Mouse (Mus musculus): ENCODE measurements around the gene 1810043G02Rik. TPM values are rescaled to one million over a fixed set of nuclear protein-coding genes. Genes with fewer than 3 reads are reported as not detected.
"Not testable (repeated sequence)": the region's sequence is repeated elsewhere in the genome, so short reads cannot be mapped to it uniquely, and the experiment has no call there.

Gene 1810043G02Rik
- polyA plus RNA-seq, 1 experiment = 14.6 TPM

DNA sequence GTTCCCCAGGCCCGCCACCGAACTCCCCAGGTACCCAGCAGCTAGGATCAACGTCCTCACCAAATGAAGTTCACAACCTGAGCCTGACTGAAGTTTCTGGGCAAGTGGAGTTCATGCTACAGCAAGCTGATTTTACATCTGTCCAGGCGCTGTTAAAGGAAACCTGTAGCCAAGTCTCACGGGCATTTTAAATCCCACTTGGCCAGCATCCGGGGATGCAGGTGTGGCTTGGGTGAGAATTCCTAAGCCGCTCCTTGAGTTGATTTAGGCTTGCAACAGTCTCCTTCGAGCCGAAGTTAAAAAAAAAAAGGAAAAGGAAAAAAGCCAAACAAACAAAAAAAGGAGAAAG is 31.6 kb downstream of the 1810043G02Rik start, which contains the start of gene Pfkl:
TSS of gene Pfkl (minus strand) at position 139 of the 349 bp plus-strand sequence.
- Histone ChIP-seq H3K4me3 (ENCODE audit: insufficient read depth, poor library complexity, severe bottlenecking) (peak within 1 kb of the TSS; percentile 91), H3K79me2 (ENCODE audit: control insufficient read depth, insufficient read depth) (peaks cover 37% of the 10 kb centered on the region), H3ac (ENCODE audit: control insufficient read depth, insufficient read length, low read depth) (peak within 1 kb of the TSS; percentile 89), H3K79me3 (ENCODE audit: low read depth) (peaks cover 8% of the 10 kb centered on the region), H3K27me3 (ENCODE audit: control insufficient read depth, insufficient read depth, insufficient read length) (no peaks in the 10 kb centered on the region), H3K36me3 (ENCODE audit: control insufficient read depth, insufficient read depth) (no peaks in the 10 kb centered on the region)
- TF ChIP-seq MYOG (IDR thresholded peaks at IDR 0.05; ENCODE audit: control insufficient read depth, extremely low read depth, insufficient read length) (no peak), CEBPB (IDR thresholded peaks at IDR 0.05; ENCODE audit: low read depth) (no peak), FOSL1 (IDR thresholded peaks at IDR 0.05; ENCODE audit: insufficient read depth, low read length, poor library complexity, severe bottlenecking) (no peak), USF1 (IDR thresholded peaks at IDR 0.05; ENCODE audit: low read depth) (no peak), MAX (IDR thresholded peaks at IDR 0.05) (no peak), CTCF (IDR thresholded peaks at IDR 0.05; ENCODE audit: control insufficient read depth, insufficient read depth, insufficient read length) (no peak), MYOD1 (IDR thresholded peaks at IDR 0.05; ENCODE audit: control insufficient read depth, insufficient read length, low read depth) (no peak)

DNA sequence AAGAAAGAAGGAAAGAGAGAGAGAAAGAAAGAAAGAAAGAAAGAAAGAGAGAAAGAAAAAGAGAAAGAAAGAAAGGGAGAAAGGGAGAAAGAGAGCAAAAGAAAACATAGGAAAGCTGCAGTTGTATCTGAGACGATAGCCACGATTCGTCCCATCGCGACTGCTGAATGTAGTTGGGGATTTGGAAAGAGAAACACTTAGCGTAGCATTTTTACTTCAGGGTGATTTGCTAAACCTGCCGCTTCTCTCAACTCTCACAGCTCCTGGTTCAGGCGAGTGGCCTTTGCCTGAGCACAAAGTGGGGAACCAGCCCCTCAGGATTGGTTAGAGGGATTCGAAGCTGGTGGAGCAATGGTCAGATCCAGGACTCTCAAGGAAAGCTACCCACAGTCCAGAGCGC is 32.0 kb downstream of the 1810043G02Rik start:
- peak overlapping the region; percentile 14 for H3K4me3 ChIP-seq (ENCODE audit: insufficient read depth, poor library complexity, severe bottlenecking)
- peaks cover 8% of the 10 kb centered on the region for H3K79me3 ChIP-seq (ENCODE audit: low read depth)
- H3K79me2 ChIP-seq (ENCODE audit: control insufficient read depth, insufficient read depth) = peaks cover 37% of the 10 kb centered on the region
- H3K36me3 ChIP-seq (ENCODE audit: control insufficient read depth, insufficient read depth) = no peaks in the 10 kb centered on the region
- no peaks in the 10 kb centered on the region for H3K27me3 ChIP-seq (ENCODE audit: control insufficient read depth, insufficient read depth, insufficient read length)
- H3ac ChIP-seq (ENCODE audit: control insufficient read depth, insufficient read length, low read depth) = peak overlapping the region; percentile 35
- TF ChIP-seq CTCF (IDR thresholded peaks at IDR 0.05; ENCODE audit: control insufficient read depth, insufficient read depth, insufficient read length) = no peak
- no peak for TF ChIP-seq MAX (IDR thresholded peaks at IDR 0.05)
- no peak for TF ChIP-seq CEBPB (IDR thresholded peaks at IDR 0.05; ENCODE audit: low read depth)
- no peak for TF ChIP-seq MYOG (IDR thresholded peaks at IDR 0.05; ENCODE audit: control insufficient read depth, extremely low read depth, insufficient read length)
- no peak for TF ChIP-seq FOSL1 (IDR thresholded peaks at IDR 0.05; ENCODE audit: insufficient read depth, low read length, poor library complexity, severe bottlenecking)
- TF ChIP-seq MYOD1 (IDR thresholded peaks at IDR 0.05; ENCODE audit: control insufficient read depth, insufficient read length, low read depth) = no peak
- TF ChIP-seq USF1 (IDR thresholded peaks at IDR 0.05; ENCODE audit: low read depth) = no peak

DNA sequence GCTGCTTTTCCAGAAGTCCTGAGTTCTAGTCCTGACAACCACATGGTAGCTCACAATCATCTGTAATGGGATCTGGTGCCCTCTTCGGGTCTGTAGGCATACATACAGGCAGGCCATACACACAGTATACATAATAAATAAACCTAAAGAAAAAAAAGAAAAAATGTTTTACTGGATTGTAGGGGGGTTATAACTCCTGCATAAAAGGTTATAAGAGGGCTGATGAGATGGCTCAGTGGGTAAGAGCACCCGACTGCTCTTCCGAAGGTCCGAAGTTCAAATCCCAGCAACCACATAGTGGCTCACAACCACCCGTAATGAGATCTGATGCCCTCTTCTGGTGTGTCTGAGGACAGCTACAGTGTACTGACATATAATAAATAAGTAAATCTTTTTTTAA is 32.8 kb downstream of the 1810043G02Rik start:
- not testable (repeated sequence) for H3K36me3 ChIP-seq (ENCODE audit: control insufficient read depth, insufficient read depth); H3K79me3 ChIP-seq (ENCODE audit: low read depth); H3ac ChIP-seq (ENCODE audit: control insufficient read depth, insufficient read length, low read depth); H3K27me3 ChIP-seq (ENCODE audit: control insufficient read depth, insufficient read depth, insufficient read length); H3K4me3 ChIP-seq (ENCODE audit: insufficient read depth, poor library complexity, severe bottlenecking)
- H3K79me2 ChIP-seq (ENCODE audit: control insufficient read depth, insufficient read depth) = peaks cover 30% of the 10 kb centered on the region

DNA sequence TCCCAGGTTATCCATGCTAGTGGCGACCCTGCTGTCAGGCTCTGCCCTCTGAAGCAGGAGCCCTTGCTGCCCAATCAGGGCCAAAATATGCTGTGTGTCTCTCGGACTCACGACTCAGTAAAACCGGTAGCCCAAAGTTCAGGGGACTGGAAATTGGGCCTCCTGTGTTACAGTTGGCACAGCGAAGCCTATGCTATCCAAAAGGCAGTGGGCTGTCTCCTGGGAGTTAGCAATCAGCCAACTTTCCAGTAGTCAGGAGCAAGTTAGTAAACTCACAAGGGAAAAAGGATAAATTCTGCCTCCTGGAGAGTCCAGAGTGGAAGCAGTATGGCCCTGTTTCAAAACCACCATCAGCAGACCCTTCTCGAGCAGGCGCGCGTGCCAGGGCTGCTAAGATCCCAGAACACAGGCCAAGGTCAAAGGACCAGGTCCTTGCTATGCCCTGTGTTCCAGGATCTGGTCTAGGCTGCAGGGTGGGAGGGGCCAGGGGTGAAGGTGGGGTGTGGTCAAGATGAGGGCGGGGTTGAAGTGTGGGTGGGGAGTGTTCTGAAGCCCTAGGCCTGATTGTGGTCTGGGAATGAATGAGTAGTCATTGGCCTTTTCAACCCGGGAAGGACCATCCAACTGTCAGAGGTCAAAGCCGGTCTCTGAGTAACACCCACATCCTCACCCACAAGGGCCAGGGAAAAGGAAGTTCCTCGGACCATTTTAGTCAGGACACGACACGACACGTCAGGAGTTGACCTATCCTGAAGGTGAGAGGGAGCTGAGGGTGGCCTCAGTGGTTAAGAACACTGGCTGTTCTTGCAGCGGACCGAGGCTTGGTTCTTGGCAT is 34.6 kb downstream of the 1810043G02Rik start:
- peaks cover 13% of the 10 kb centered on the region for H3K79me2 ChIP-seq (ENCODE audit: control insufficient read depth, insufficient read depth)

DNA sequence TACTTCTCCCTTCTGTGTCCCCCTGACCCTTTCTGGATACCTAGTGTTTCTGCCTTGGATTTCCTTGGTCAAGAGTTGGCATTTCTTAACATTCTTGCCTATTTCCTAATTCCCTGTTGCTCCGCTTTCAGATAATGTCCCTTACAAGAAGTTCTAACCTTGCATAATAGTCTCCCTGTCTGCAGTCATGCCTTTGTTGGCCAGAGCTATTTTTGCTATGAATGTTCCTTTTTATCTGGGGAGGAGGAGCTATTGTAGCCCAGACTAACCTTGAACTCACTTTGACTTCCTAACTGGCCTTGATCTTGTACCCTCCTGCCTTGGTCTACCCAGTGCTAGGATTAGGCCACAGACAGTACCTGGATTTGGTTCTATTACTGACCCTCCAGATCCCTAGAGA is 37.2 kb downstream of the 1810043G02Rik start:
- no peak overlapping the region for H3ac ChIP-seq (ENCODE audit: control insufficient read depth, insufficient read length, low read depth)
- H3K36me3 ChIP-seq (ENCODE audit: control insufficient read depth, insufficient read depth) = no peaks in the 10 kb centered on the region
- H3K27me3 ChIP-seq (ENCODE audit: control insufficient read depth, insufficient read depth, insufficient read length) = peaks cover 13% of the 10 kb centered on the region
- no peak for TF ChIP-seq CTCF (IDR thresholded peaks at IDR 0.05; ENCODE audit: control insufficient read depth, insufficient read depth, insufficient read length)
- TF ChIP-seq MAX (IDR thresholded peaks at IDR 0.05) = no peak
- no peak for TF ChIP-seq FOSL1 (IDR thresholded peaks at IDR 0.05; ENCODE audit: insufficient read depth, low read length, poor library complexity, severe bottlenecking)
- no peak for TF ChIP-seq MYOD1 (IDR thresholded peaks at IDR 0.05; ENCODE audit: control insufficient read depth, insufficient read length, low read depth)
- no peak for TF ChIP-seq MYOG (IDR thresholded peaks at IDR 0.05; ENCODE audit: control insufficient read depth, extremely low read depth, insufficient read length)
- no peak for TF ChIP-seq USF1 (IDR thresholded peaks at IDR 0.05; ENCODE audit: low read depth)
- TF ChIP-seq CEBPB (IDR thresholded peaks at IDR 0.05; ENCODE audit: low read depth) = no peak
- no peaks in the 10 kb centered on the region for H3K79me3 ChIP-seq (ENCODE audit: low read depth)
- H3K4me3 ChIP-seq (ENCODE audit: insufficient read depth, poor library complexity, severe bottlenecking) = no peak overlapping the region
- H3K79me2 ChIP-seq (ENCODE audit: control insufficient read depth, insufficient read depth) = no peaks in the 10 kb centered on the region

More for the DNA sequence above, 34.6 kb downstream of the 1810043G02Rik start:
- Histone ChIP-seq H3K36me3 (ENCODE audit: control insufficient read depth, insufficient read depth) (no peaks in the 10 kb centered on the region), H3K4me3 (ENCODE audit: insufficient read depth, poor library complexity, severe bottlenecking) (no peak overlapping the region), H3ac (ENCODE audit: control insufficient read depth, insufficient read length, low read depth) (no peak overlapping the region), H3K27me3 (ENCODE audit: control insufficient read depth, insufficient read depth, insufficient read length) (peaks cover 13% of the 10 kb centered on the region), H3K79me3 (ENCODE audit: low read depth) (peaks cover 4% of the 10 kb centered on the region)
- TF ChIP-seq MYOD1 (IDR thresholded peaks at IDR 0.05; ENCODE audit: control insufficient read depth, insufficient read length, low read depth) (no peak), CTCF (IDR thresholded peaks at IDR 0.05; ENCODE audit: control insufficient read depth, insufficient read depth, insufficient read length) (no peak), FOSL1 (IDR thresholded peaks at IDR 0.05; ENCODE audit: insufficient read depth, low read length, poor library complexity, severe bottlenecking) (no peak), MYOG (IDR thresholded peaks at IDR 0.05; ENCODE audit: control insufficient read depth, extremely low read depth, insufficient read length) (no peak), USF1 (IDR thresholded peaks at IDR 0.05; ENCODE audit: low read depth) (no peak), MAX (IDR thresholded peaks at IDR 0.05) (no peak), CEBPB (IDR thresholded peaks at IDR 0.05; ENCODE audit: low read depth) (no peak)

DNA sequence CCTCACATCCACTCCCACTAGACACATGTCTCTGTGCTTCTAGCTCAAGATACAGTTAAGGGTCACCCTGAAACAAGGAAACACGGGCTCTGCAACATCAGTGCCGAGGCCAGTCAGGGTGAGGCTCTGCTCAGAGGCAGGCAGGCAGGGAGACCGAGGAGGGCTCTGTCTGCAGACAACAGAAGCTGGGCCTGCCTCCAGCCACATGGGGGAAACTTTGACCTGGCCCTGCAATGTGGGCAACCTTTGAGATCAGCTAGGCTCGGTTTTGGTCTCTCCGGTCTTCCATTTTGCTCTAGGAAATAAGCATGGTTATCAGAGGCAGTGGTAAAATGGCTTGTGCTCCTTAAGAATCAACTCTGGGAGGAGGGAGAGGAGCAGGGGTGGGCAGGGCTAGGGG is 38.0 kb downstream of the 1810043G02Rik start:
- TF ChIP-seq CEBPB (IDR thresholded peaks at IDR 0.05; ENCODE audit: low read depth) = no peak
- TF ChIP-seq MAX (IDR thresholded peaks at IDR 0.05) = no peak
- no peak for TF ChIP-seq FOSL1 (IDR thresholded peaks at IDR 0.05; ENCODE audit: insufficient read depth, low read length, poor library complexity, severe bottlenecking)
- no peak for TF ChIP-seq MYOD1 (IDR thresholded peaks at IDR 0.05; ENCODE audit: control insufficient read depth, insufficient read length, low read depth)
- no peak for TF ChIP-seq MYOG (IDR thresholded peaks at IDR 0.05; ENCODE audit: control insufficient read depth, extremely low read depth, insufficient read length)
- Histone ChIP-seq H3K79me2 (ENCODE audit: control insufficient read depth, insufficient read depth) (no peaks in the 10 kb centered on the region), H3K79me3 (ENCODE audit: low read depth) (no peaks in the 10 kb centered on the region), H3K4me3 (ENCODE audit: insufficient read depth, poor library complexity, severe bottlenecking) (no peak overlapping the region), H3ac (ENCODE audit: control insufficient read depth, insufficient read length, low read depth) (no peak overlapping the region), H3K27me3 (ENCODE audit: control insufficient read depth, insufficient read depth, insufficient read length) (peaks cover 13% of the 10 kb centered on the region), H3K36me3 (ENCODE audit: control insufficient read depth, insufficient read depth) (no peaks in the 10 kb centered on the region)
